Mouse (Mus musculus) cerebellum, postnatal 14 days (tissue): Measurements from ENCODE around the gene Gabrg3.

Experiments used
- DNase-seq, 2 experiments: peaks; one replicate each; pipeline ENCODE4 v3.0.0; 2021; ENCODE audit warnings: mixed read lengths in 2 of 2

Gabrg3 gene

GRCm38 (mm10) chr7:57386517-57387340 lies at the start of gene Gabrg3:
Gene Gabrg3, minus strand, starts transcription at chr7:57387188.
- DNase-seq: peak; percentile 31 to 44

DNA sequence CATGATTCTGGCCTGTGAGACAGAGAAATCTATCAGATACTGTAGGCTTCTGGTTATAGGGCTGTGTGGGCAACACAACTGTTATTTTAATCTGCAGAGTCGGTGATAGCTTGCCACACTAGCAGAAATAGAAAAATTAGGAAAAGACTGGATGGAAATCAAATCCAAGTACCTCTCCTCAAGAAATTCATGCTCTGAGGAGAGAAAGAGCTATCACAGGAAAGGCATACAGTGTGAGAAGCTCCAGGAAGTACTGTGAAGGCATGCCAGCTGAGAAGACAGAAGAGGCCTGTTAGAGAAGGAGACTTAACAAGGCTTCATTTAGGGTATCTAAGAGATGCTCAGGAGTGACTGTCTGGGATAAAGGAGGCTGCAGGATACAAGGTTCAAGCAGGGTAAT lies 35.7 kb upstream of the Gabrg3 start:
- no peak for DNase-seq

- no peak for DNase-seq
Measured at GRCm38 (mm10) chr7:57421044-57421443, 34.1 kb upstream of the Gabrg3 start.

GRCm38 (mm10) chr7:57419392-57419791 lies 32.4 kb upstream of the Gabrg3 start, which contains the start of gene Gabrb3:
Gene Gabrb3, plus strand, starts transcription at chr7:57419692.
- no peak for DNase-seq

DNA sequence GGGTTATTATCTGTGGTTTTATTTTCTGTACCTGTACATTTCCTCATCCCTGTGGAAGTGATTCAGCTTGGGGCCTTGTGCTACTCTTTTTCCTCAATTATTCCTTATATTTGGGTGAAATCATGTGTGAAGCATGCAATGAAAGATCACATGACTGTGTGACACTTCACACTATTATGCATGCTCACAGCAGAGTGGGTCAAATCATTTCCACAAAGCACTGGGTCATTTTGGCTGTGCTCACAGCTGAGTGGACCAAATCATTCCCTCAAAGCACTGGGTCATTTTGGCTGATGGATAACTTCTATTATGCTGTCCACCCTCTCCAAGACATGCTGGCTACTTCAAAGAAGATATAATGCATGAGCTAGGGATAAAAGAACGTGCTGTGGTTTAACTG lies 25.9 kb upstream of the Gabrg3 start:
- DNase-seq: no peak

GRCm38 (mm10) chr7:57411163-57411562 lies 24.2 kb upstream of the Gabrg3 start:
- peak; percentile 18 to 26 for DNase-seq

- no peak for DNase-seq
Measured at GRCm38 (mm10) chr7:57393551-57393950, 6.6 kb upstream of the Gabrg3 start.

GRCm38 (mm10) chr7:57390046-57390445 lies 3.1 kb upstream of the Gabrg3 start:
- DNase-seq: no peak

DNA sequence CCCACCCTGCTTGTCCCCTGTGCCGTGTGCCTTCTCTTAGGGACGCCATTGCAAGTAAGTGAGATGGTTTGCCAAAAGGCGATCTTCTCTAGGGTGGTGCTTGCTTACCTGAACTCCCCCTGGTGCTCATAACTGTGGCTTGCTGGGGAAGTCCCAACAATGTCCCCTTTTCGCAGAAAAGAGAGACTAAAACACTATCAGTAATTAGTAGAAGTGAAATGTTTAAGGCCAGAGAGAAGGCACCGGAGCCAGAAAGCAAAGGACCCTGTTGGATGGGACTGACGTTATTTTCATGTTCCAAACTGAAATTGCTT lies 310 bp upstream of the Gabrg3 start:
- DNase-seq: no peak

DNA sequence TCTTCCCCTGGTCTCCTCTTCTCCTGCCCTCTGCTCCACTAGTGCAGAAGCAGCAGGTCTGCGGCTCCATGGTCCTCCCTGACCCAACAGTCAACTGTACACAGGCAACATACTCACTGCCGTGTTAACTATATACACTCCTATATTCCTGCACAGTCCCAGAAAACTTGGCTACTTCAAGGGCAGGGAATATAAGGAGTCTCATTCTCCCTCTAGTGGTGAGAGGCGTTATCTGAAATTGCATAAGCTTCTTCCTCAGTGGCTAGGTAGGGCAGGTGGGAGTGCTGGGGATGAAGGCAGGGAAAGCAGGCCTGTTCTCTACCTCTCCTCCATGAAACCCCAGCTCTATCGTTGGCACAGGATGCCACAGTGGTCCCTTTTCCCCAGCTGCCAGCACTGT lies 2.9 kb downstream of the Gabrg3 start:
- DNase-seq: peak; percentile 41 to 55

DNA sequence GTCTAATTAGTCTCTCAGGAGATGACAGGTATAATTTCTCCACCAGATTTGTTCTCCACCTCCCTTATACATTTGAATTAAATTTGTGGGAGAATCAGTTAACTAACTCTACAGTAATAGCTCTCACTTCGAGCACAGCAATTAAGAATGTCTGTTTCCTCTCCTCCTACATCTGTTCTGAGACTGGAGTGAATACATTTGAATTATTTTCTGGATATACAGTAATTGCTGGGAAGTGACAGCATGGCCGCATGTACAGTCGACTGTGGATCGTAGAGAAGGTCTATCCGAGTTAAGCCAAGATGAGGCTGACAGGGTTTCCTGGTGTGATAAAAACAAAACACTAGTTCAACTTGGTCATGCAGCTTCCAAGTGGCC lies 21.0 kb downstream of the Gabrg3 start:
- no peak for DNase-seq

DNA sequence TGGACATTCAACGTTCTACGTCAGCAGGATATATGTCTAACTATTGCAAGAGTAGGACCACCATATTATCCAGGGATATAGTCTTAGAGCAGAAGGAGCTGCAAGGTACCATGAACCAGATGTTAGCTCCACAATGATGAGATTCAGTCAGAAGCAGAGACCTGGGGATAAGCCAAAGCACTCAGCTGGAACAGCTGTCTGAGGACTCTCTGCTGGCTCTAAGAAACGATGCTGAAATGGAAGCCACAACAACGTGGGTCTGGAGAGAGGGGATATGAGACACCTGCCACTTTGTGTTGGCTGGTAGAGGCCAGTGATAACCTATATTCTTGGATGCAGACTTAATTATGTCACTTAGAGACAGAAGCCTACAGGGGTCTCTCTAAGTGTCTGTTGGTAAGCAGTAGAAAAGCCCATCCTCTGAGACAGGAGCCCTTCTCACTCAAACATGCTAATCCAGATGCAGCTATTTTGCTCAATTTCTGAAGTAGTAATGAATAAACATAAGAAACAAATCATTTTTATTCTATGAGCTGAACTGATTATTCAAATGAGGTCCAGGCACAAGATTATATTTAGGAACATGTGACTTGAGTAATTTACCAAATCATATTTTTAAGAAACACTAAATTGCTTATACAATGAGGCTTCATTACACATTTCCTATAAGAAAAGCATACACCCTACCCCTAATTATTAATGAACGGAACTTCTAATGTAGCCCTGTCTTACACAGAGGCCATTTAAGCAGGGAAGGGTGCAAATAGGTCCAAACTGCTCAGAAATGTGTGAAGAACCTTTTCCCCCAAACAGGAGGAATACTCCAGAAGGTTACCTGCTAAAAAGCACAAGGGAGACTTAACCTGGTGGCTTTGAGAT lies 21.6 kb downstream of the Gabrg3 start:
- no peak for DNase-seq

GRCm38 (mm10) chr7:57363812-57364211 lies 23.2 kb downstream of the Gabrg3 start:
- no peak for DNase-seq

GRCm38 (mm10) chr7:57357871-57358540 lies 29.0 kb downstream of the Gabrg3 start:
- no peak for DNase-seq

GRCm38 (mm10) chr7:57356565-57357301 lies 30.3 kb downstream of the Gabrg3 start:
- DNase-seq: no peak

GRCm38 (mm10) chr7:57348774-57349173 lies 38.2 kb downstream of the Gabrg3 start:
- no peak for DNase-seq

GRCm38 (mm10) chr7:57341910-57342309 lies 45.1 kb downstream of the Gabrg3 start:
- no peak for DNase-seq

DNA sequence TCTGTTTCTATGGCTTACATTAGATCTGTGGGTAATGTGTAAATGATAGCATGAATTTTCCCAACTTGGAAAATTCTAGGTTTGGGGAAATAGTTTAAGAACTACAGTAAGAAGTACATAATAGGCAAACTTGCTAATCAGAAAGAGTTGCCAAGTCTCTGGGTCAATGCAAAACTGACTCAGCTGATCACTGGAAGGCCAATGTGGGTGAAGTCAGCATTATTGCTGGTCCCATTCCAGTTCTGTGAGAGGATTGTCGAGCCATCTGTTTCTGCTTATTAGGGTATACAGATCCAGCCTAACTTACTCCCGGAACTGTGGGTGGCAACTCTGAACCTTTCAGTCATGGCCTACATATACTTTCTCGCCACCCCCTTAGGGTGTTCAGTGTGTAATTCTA lies 55.8 kb downstream of the Gabrg3 start:
- DNase-seq: no peak

- no peak for DNase-seq
Measured at GRCm38 (mm10) chr7:57330240-57330639, 56.7 kb downstream of the Gabrg3 start.

DNA sequence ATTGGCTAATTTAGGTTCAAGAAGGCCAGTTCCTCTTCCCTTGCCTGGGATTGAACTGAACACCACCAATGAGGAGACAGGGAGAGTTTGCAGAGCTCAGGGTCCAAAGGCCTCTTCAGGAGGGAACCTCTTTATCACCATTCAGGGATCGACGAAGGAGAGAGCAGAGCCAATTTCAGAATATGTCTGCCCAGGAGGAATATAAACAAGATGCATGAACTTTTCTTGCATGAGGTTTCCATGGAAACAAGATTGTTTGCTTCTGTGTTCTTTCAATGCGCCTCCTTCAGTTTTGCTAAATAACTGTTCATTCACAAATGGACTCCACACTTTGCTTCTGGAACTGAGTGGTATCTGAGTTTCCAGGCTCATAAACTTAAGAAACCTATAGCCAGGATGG lies 62.5 kb downstream of the Gabrg3 start:
- DNase-seq: no peak

DNA sequence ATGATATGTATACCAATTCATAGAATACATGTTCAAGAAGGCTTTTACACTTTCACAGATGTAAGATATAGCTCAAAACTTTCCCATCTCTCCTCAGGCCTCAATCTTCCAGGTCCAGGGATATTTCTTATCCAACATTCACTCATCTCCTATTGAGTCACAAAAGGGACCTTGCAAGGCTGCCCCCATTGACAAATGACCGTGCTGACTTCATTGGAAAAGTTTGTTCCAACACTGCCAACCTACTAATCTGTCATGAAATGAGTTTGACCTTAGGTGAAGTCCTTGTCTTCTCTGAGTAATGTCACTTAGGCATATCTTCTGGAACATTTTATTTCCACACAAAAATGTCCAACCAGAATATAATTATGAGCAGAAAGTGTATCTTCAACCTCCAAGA lies 64.9 kb downstream of the Gabrg3 start:
- no peak for DNase-seq

DNA sequence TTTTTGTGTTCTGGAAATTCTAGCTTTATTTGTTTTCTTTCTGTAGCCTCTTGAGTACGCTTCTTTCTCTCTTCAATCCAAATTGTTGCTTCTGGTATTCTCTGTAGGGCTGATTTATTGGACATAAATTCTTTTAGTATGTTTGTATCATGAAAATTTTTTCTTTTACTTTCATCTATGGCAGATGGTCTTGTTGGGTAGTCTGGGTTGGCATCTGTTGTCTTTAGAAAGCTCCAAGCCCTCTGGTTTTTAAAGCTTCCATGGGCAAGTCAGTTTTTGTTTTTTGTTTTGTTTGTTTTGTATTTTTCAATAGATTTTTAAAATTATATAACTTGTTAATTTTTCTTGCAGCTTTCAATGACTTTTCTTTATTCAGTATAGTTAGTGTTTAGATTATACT lies 72.0 kb downstream of the Gabrg3 start:
- no peak for DNase-seq

DNA sequence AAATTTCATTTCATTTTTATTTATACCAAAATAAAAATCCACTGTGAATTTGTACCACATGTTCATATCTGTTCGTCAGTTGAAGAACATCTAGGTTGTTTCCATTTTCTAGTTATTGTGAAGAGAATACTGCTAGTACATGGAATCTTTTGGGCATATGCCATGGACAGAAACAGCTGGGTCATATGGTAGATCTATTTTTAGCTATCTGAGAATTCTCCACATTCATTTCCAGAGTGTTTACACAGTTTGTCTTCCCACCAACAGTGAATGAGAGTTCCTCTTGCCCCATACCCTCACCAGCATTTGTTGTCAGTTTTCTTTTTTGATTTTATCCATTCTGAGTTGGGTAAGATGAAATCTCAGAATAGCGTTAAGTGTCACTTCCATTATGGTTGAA lies 75.0 kb downstream of the Gabrg3 start:
- no peak for DNase-seq
